Mouse (Mus musculus) hematopoietic stem cell, adult 5-6 weeks (primary cell): ENCODE measurements around the gene Dhrs3. TPM values are rescaled to one million over a fixed set of nuclear protein-coding genes. Genes with fewer than 3 reads are reported as not detected.

Source experiments
- ATAC-seq, 2 experiments: fragments of 125-278 bp in 1 of 2; replicated peaks in 1 of 2; 2 replicates each; pipeline ENCODE4 v1.8.0; 2016 to 2017; ENCODE audit warnings: inconsistent platforms in 2 of 2, mild to moderate bottlenecking in 2 of 2, moderate number of reproducible peaks in 2 of 2, low read depth in 1 of 2, moderate TSS enrichment in 1 of 2; ENCODE audit not compliant: low FRiP score in 2 of 2, poor library complexity in 2 of 2, severe bottlenecking in 2 of 2, insufficient read depth in 1 of 2, low TSS enrichment in 1 of 2
- total RNA-seq: library from RNA; stranded (forward); fragments of 172-1452, 232-1000 nt; gene quantifications from 2 replicates; pipeline ENCODE4 v1.2.3, GENCODE M21; 2017

Dhrs3 gene
- total RNA-seq, 1 experiment from 2014 or later: 48.1 TPM

DNA sequence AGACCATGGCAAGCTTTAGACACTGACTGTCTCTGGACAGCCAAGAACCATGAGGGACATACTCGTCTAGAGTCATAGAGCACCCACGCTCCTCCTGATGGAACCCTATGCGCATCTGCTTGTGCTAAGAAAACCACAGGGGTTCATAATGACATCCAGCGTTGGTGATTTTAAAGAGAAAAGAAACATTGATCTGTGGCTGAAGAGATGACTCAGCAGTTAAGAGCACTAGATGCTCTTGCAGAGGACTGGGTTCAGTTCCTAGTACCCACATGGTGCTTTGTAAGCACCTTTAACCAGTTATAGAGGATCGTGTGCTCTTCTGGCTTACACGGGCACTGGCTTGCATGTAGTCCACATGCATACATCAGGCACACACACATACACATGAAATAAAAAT, 23.9 kb downstream of the Dhrs3 start:
- no peak for ATAC-seq

DNA sequence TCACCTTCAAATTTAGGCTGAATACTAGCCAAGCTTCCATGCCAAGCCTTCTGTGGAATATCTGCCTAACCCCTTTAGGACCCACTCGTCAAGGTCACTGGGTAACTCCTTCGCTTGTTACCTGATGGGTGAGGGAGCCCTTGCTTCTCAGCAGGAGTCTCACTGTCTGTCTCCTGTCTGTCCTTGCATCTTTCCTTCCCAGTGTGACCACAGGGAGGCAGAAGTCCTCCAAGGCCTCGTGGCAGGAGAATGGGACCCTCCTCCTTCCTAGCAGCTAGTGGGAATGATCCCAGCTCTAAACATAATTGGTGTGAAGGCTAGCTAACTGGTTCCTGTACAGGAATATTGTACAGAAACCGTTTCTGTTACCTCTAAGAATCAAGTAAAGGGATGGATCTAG, 24.5 kb downstream of the Dhrs3 start:
- no peak for ATAC-seq

GRCm38 (mm10) chr4:144918501-144918900, 25.9 kb downstream of the Dhrs3 start:
- ATAC-seq: no peak

- no peak for ATAC-seq
Observed at GRCm38 (mm10) chr4:144928693-144929436, 36.2 kb downstream of the Dhrs3 start.

DNA sequence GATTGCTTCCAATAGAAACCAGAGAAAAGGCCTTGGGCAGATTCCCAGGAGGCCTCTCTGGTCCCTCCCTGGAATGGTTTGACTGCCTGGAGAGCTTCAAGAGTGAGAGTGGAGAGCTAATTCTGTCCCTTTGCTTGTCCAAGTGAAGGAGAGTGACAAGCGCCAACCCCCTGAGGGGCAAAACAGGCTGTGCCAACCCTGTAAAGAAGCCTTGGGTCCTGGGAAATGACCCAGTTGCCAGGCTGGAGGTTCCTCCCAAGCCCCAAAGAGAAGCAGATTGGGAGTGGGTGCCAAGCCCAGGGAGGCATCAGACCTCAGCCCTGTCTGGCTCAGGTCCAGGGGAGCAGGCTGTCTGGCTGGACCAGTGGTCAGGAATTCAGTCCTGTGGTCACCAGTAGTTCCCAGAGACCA, 37.2 kb downstream of the Dhrs3 start:
- ATAC-seq: peak; percentile 9 to 15; a peak in 1 of 4 replicates

DNA sequence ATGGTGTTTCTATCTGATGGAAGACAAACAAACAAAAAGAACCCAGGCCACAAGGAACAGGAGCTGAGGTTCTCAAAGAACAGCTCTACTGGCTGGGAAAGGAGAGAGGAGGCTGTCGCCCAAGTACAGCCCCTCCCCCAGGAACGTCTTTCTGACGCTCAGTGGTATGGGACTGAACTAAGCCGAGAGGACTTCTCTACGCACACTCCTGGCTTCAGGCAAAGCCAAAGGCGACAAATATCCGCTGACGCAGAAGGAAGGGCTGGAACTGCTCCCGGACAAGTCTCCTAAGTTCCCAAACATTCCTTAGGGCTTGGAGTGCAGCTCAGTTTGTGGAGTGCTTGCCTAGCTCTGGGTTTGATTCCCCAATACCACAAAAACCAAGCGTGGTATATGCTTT, 37.7 kb downstream of the Dhrs3 start:
- peak in 1 of 2 experiments; percentile 47; a peak in 1 of 4 replicates for ATAC-seq

GRCm38 (mm10) chr4:144931167-144931566, 38.5 kb downstream of the Dhrs3 start:
- ATAC-seq: no peak

- no peak for ATAC-seq
Observed at GRCm38 (mm10) chr4:144934501-144934900, 41.9 kb downstream of the Dhrs3 start.

GRCm38 (mm10) chr4:144936563-144937154, 44.0 kb downstream of the Dhrs3 start:
- no peak for ATAC-seq

- no peak for ATAC-seq
Observed at GRCm38 (mm10) chr4:144939847-144940411, 47.3 kb downstream of the Dhrs3 start.

DNA sequence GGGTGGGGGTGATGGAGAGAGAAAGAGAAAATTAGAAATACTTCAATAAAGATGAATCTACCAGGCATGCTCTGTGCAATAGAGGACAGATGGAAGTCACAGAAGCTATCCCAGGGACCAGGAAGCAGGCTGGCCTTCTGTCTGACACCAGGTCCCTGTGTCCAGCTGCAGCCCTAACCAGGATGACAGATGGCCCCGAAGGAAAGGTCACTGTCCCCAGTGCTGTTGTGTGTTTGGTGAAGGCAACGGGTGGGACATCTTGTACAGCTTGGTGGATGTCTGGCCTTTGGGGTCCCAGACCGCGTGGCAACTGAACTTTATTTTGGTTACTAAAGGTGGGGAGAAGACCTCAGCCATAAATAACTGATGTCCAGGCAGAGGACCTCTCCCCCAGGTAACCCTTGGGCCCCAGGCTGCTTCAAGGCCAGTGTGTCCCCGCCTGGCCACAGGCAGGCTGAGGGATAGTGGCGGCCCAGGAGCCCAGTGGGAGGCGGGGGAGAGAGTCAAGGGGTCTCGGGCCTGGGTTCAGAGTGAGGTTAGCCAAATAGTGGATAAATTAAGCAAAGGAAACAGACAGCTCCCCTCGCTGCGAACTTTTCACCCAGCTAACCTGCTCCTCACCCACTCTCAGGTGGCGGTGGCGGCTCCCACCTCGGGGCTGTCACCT, 48.3 kb downstream of the Dhrs3 start:
- ATAC-seq: no peak

DNA sequence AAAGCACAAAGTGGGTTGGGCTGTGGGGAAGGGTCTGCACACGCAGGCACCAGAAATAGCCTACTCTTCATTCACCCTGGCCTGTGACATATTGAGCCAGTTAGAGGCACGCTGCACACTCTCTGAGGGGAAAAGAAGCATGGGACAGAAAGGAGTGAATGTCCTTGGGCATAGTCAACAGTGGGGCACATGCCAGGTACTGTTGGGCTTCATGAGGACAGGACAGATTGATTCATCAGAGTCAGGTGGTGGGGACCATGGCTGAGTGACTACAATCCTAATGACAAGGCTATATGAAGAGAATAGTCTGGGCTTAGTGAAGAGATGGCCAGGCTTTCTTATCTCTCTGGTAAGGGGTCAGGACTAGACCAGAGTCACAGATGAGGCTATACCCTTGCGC, 49.8 kb downstream of the Dhrs3 start:
- no peak for ATAC-seq

DNA sequence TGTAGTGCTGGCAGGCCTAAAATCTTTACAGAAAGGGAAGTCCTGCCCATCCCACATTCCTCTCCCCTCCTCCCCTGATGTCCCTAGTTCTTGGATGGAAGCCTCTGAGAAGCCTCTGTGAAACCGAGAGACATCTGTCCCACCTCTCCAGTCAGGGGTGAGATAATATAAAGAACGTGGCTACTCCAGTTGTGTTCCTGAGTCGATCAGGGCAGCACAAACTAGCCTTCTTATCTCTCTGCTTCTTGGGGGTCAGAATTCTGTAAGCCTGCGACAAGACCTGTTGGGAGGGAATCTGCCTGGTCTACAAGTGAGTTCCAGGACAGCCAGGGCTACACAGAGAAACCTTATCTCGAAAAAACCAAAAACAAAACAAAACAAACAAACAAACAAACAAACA, 50.6 kb downstream of the Dhrs3 start:
- ATAC-seq: no peak

DNA sequence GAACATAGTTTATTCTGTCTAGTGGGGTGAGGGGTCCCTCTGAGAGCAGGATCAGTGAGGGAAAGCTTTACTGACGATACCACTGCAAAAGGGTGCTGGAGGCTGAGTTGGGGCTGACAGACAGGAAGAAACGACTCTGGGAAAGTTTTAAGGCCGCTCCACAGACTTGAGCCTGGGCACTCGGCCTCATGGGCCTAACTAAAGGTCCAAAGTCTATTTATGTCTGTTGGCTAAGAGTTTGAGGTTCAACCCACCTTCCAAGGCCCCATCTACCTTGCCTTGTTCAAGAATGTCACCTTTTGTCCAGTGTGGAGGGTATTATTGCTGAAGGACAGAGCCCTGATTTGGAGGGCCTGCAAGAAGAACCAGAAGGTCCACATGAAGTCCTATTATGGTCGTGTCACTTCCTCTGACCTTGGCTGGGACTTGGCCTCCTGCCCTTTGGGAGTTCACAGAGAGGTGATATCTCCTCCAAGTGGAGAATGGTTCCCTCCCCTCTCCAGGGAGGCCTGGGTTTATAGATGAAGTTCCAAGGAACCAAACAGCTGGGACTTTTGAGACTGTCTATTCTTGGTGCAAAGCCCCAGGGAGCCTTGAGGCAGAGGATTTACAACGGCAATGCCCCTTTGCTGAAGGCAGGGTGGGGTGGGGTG, 55.2 kb downstream of the Dhrs3 start:
- no peak for ATAC-seq

- ATAC-seq: peak; percentile 93 to 96
Observed at GRCm38 (mm10) chr4:144949441-144950326, 57.1 kb downstream of the Dhrs3 start.

DNA sequence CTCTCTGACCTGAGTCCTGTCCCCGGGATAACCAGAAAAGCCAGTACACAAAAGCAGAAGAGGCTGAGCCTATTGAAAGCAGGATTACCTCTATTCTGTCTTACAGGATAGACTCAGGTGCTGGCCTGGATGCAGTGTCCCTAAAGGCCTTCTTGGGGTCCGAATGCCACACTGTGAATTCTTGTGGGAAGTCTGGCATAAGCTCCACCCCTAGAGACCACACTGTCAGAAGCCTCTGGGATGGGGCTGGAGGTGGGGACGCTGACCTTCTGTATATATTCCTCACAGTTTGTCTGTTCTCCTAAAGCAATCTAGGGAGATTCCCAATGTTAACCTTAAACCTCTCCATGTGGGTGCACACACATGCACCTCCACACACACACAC, 57.7 kb downstream of the Dhrs3 start:
- no peak for ATAC-seq

DNA sequence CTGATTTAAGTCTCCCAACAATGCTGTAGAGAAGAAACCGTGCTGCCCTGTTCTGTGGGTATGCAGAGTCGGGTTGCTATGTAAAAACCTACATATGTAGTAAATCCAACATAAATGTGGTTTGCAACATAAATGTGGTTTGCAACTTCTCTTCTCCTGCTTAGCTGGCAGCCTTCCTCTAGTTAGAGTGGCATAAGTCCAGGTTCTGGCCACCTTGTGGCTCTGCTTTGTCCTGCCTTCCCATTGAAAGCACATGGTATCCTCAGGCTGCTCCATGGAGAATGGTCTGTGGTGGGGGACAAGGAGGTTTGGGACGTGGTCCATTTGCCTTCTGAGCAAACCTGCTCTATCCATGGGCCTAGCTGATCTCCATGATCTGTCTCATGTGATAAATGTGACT, 58.3 kb downstream of the Dhrs3 start:
- no peak; a peak in 1 of 4 replicates for ATAC-seq
